Mouse (Mus musculus): ENCODE measurements at regions not wholly inside any gene's neighbourhood (a gene's known extent, or its start where the extent isn't known, plus 50 kb on each side); places are given as distances from the start of the nearest gene placed in this dataset.

- Histone ChIP-seq H3K4me1 (ENCODE audit: control insufficient read depth, insufficient read depth, low read length) (no peaks in the 10 kb centered on the region), H3K4me3 (replicated peaks; ENCODE audit: extremely low read depth, low read depth, low read length) (no peak overlapping the region)
- TF ChIP-seq CTCF (IDR thresholded peaks at IDR 0.05; ENCODE audit: insufficient read depth, low read length) (no peak), POLR2A (IDR thresholded peaks at IDR 0.05; ENCODE audit: borderline replicate concordance, extremely low read depth, low read depth, low read length) (no peak)
- no peak for DNase-seq
- WGBS: 73% methylated on average over 10 of the region's 10 CpGs
These were observed 56.4 kb downstream of the Cd24a start for GRCm38 (mm10) chr10:43634371-43635080.

- Histone ChIP-seq H3K4me1 (ENCODE audit: control insufficient read depth, insufficient read depth, low read length) (no peaks in the 10 kb centered on the region), H3K4me3 (replicated peaks; ENCODE audit: extremely low read depth, low read depth, low read length) (no peak overlapping the region)
- DNase-seq: no peak
- 64% methylated on average over 14 of the region's 14 CpGs for WGBS
- no peak for TF ChIP-seq POLR2A (IDR thresholded peaks at IDR 0.05; ENCODE audit: borderline replicate concordance, extremely low read depth, low read depth, low read length)
- no peak for TF ChIP-seq CTCF (IDR thresholded peaks at IDR 0.05; ENCODE audit: insufficient read depth, low read length)
These were observed 63.3 kb downstream of the Cd24a start for GRCm38 (mm10) chr10:43641169-43641945.

- 70% methylated on average over 4 of the region's 4 CpGs for WGBS
- TF ChIP-seq CTCF (IDR thresholded peaks at IDR 0.05; ENCODE audit: insufficient read depth, low read length) (no peak), POLR2A (IDR thresholded peaks at IDR 0.05; ENCODE audit: borderline replicate concordance, extremely low read depth, low read depth, low read length) (no peak)
- no peak for DNase-seq
- H3K4me1 ChIP-seq (ENCODE audit: control insufficient read depth, insufficient read depth, low read length): no peaks in the 10 kb centered on the region
- no peak overlapping the region for H3K4me3 ChIP-seq (replicated peaks; ENCODE audit: extremely low read depth, low read depth, low read length)
These were observed 68.2 kb downstream of the Cd24a start for GRCm38 (mm10) chr10:43646326-43646725.

- H3K4me3 ChIP-seq (replicated peaks; ENCODE audit: extremely low read depth, low read depth, low read length): no peak overlapping the region
- no peak for DNase-seq
- 83% methylated on average over 6 of the region's 6 CpGs for WGBS
- H3K4me1 ChIP-seq (ENCODE audit: control insufficient read depth, insufficient read depth, low read length): no peaks in the 10 kb centered on the region
- TF ChIP-seq CTCF (IDR thresholded peaks at IDR 0.05; ENCODE audit: insufficient read depth, low read length): no peak
- TF ChIP-seq POLR2A (IDR thresholded peaks at IDR 0.05; ENCODE audit: borderline replicate concordance, extremely low read depth, low read depth, low read length): no peak
These were observed 68.9 kb downstream of the Cd24a start for GRCm38 (mm10) chr10:43646965-43647364.

GRCm38 (mm10) chr10:43648186-43648585 lies 70.1 kb downstream of the Cd24a start:
- no peak overlapping the region for H3K4me3 ChIP-seq (replicated peaks; ENCODE audit: extremely low read depth, low read depth, low read length)

GRCm38 (mm10) chr10:43648815-43649447 lies 70.8 kb downstream of the Cd24a start:
- DNase-seq: no peak
- WGBS: 65% methylated on average over 6 of the region's 6 CpGs
- no peak overlapping the region for H3K4me3 ChIP-seq (replicated peaks; ENCODE audit: extremely low read depth, low read depth, low read length)
- H3K4me1 ChIP-seq (ENCODE audit: control insufficient read depth, insufficient read depth, low read length): no peaks in the 10 kb centered on the region
- TF ChIP-seq CTCF (IDR thresholded peaks at IDR 0.05; ENCODE audit: insufficient read depth, low read length) (no peak), POLR2A (IDR thresholded peaks at IDR 0.05; ENCODE audit: borderline replicate concordance, extremely low read depth, low read depth, low read length) (no peak)

More at GRCm38 (mm10) chr10:43648186-43648585, 70.1 kb downstream of the Cd24a start:
- 79% methylated on average over 5 of the region's 5 CpGs for WGBS
- no peaks in the 10 kb centered on the region for H3K4me1 ChIP-seq (ENCODE audit: control insufficient read depth, insufficient read depth, low read length)
- DNase-seq: no peak
- TF ChIP-seq POLR2A (IDR thresholded peaks at IDR 0.05; ENCODE audit: borderline replicate concordance, extremely low read depth, low read depth, low read length) (no peak), CTCF (IDR thresholded peaks at IDR 0.05; ENCODE audit: insufficient read depth, low read length) (no peak)

GRCm38 (mm10) chr10:43650449-43650848 lies 72.4 kb downstream of the Cd24a start:
- no peak for DNase-seq
- Histone ChIP-seq H3K4me1 (ENCODE audit: control insufficient read depth, insufficient read depth, low read length) (no peaks in the 10 kb centered on the region), H3K4me3 (replicated peaks; ENCODE audit: extremely low read depth, low read depth, low read length) (no peak overlapping the region)
- TF ChIP-seq CTCF (IDR thresholded peaks at IDR 0.05; ENCODE audit: insufficient read depth, low read length): no peak
- no peak for TF ChIP-seq POLR2A (IDR thresholded peaks at IDR 0.05; ENCODE audit: borderline replicate concordance, extremely low read depth, low read depth, low read length)
- WGBS: 85% methylated on average over 1 of the region's 1 CpGs

- no peak for DNase-seq
- Histone ChIP-seq H3K4me3 (replicated peaks; ENCODE audit: extremely low read depth, low read depth, low read length) (no peak overlapping the region), H3K4me1 (ENCODE audit: control insufficient read depth, insufficient read depth, low read length) (no peaks in the 10 kb centered on the region)
- 61% methylated on average over 5 of the region's 5 CpGs for WGBS
- TF ChIP-seq POLR2A (IDR thresholded peaks at IDR 0.05; ENCODE audit: borderline replicate concordance, extremely low read depth, low read depth, low read length) (no peak), CTCF (IDR thresholded peaks at IDR 0.05; ENCODE audit: insufficient read depth, low read length) (no peak)
These were observed 73.4 kb downstream of the Cd24a start for GRCm38 (mm10) chr10:43651505-43651904.

- TF ChIP-seq CTCF (IDR thresholded peaks at IDR 0.05; ENCODE audit: insufficient read depth, low read length) (no peak), POLR2A (IDR thresholded peaks at IDR 0.05; ENCODE audit: borderline replicate concordance, extremely low read depth, low read depth, low read length) (no peak)
- Histone ChIP-seq H3K4me1 (ENCODE audit: control insufficient read depth, insufficient read depth, low read length) (no peaks in the 10 kb centered on the region), H3K4me3 (replicated peaks; ENCODE audit: extremely low read depth, low read depth, low read length) (no peak overlapping the region)
- no peak for DNase-seq
- WGBS: 62% methylated on average over 13 of the region's 13 CpGs
These were observed 73.8 kb downstream of the Cd24a start for GRCm38 (mm10) chr10:43651915-43652314.
